Mouse (Mus musculus): ENCODE measurements around the gene Ttll1.

Ttll1 gene

DNA sequence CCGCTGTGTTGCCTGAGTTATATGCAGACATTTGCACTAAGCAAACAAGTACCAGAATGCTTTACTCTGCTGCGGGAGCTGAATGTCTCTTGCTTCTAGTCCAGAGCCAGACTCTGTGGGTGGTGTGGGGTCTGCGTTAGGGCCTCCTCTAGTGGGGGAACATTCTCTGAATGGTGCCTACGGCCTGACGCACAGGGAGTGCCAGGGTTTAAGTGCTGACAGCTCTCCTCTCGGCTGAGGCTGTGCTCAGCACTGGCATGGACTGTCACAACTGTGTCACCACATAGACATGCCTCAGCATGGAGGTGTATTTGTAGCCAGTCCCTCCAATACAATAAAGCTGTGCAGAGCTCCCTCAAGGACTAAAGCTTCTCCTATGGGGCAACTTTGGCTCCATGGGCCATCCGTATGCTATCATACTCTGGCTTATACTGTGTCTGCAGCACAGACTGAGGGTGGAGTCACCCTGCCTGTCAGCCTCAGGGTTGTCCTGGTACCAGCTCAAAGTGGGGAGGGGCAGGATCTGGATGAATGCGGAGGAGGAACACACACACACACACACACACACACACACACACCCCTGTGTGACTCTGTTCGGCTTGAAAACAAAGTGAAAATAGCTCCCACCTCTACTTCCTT is 23.1 kb downstream of the Ttll1 start:
- in situ Hi-C loops (cut with MboI, MseI): loop anchor here in 1 of 2 experiments (10.0 kb wide), 1 partner anchor 263 kb away; no protein-coding TSS in a partner anchor

DNA sequence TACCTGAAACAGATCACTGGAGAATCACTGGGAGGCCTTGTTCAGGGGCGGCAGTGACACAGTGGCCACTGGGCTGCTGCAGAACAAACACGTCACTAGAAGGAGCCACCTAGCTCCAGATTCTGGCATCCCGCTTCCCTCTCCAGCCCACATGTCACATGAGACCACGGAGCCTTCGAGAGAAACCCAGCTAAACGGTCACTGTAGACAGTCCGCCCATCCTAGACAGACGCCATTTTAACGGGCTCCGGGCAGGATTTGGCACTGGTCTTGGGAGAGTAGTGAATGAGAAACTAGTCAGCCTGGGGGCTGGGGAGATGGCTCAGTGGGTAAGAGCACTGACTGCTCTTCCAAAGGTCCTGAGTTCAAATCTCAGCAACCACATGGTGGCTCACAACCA is 26.4 kb downstream of the Ttll1 start:
- in situ Hi-C loops (cut with MboI, MseI): loop anchor here in 1 of 2 experiments (5.0 to 10.0 kb wide), 2 partner anchors 112 to 260 kb away; no protein-coding TSS in a partner anchor

DNA sequence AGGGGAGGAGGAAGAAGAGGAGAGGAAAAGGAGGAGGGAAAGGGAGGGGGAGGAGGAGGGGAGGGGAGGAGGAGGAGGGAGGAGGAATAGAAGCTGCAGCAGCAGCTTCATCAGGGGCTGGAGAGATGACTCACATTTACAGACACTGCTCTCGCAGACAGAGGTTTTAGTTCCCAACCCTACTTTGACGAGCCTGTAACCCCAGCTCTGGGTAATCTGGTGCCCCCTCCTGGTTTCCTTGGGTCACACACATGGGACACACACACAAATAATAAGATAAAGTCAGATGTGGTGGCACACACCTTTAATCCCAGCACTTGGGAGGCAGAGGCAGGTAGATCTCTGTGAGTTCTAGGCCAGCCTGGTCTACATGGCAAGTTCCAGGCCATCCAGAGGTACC is 27.2 kb downstream of the Ttll1 start:
- in situ Hi-C loops (cut with MboI, MseI): loop anchor here in 1 of 2 experiments (5.0 to 10.0 kb wide), 2 partner anchors 111 to 259 kb away; no protein-coding TSS in a partner anchor

DNA sequence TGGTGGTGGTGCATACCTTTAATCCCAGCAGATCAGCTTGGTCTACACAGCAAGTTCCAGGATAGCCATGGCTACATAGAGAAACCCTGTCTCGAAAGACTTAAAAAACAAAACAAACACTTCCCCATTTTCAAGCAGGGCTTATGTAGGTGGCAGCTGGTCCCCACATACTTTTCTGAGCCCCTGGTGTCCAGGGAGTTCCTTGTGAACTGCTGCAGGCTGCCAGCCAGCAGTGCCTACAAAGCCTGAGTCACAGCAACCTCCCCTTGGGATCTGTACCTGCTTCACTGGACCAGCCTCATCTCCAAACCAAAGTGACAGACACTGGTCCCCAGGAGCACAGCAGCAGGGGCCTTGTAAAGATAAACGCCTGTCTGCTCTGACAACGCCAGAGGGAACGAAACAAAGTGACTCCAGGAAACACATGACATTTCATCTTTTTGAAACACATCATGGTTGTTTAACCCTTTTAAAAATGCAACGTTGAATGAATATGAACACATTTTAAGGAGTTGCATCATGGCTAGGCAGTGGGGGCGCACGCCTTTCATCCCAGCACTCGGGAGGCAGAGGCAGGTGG is 28.0 kb downstream of the Ttll1 start:
- in situ Hi-C loops (cut with MboI, MseI): loop anchor here in 1 of 2 experiments (5.0 to 10.0 kb wide), 2 partner anchors 110 to 258 kb away; no protein-coding TSS in a partner anchor

DNA sequence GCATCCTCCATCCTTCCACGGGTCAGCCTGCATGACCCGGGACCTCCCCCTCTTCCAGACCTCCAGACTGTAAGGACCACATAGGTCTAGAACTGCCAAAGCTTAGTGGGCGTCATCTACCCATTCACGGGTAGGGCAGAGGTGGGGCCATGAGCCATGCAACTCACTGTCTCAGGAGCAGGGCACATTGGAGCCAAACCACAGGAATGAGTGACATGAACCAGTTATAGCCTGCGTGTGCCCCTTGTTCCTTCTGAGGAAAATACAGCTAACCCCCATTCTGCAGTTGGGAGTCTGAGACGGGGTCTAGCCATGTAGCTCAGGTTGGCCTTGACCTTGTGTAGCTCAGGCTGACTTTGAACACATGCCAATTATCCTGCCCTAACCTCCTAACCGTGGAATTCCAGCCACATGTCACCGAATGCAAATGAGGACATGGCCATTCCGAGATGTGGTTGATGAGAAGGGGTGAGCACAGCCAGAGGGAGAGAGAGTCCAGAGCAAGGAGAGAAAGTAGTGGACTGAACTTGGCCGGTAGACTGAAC is 29.4 kb downstream of the Ttll1 start:
- in situ Hi-C loops (cut with MboI, MseI): loop anchor here in 1 of 2 experiments (5.0 to 10.0 kb wide), 2 partner anchors 109 to 257 kb away; no protein-coding TSS in a partner anchor

DNA sequence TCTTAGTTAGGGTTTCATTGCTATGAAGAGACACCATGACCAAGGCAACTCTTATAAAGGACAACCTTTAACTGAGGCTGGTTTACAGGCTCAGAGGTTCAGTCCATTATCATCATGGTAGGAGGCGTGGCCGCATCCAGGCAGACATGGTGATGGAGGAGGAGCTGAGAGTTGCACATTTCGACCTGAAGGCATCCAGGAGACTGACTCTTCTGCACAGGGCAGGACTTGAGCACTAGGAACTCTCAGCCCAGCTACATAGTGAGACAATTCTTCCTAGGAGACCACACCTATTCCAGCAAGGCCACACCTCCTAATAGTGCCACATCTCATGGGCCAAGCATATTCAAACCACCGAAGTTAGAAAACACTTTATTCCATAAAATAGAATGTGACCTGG is 30.9 kb downstream of the Ttll1 start:
- in situ Hi-C loops (cut with MboI, MseI): loop anchor here in 1 of 2 experiments (5.0 to 10.0 kb wide), 2 partner anchors 108 to 255 kb away; no protein-coding TSS in a partner anchor

DNA sequence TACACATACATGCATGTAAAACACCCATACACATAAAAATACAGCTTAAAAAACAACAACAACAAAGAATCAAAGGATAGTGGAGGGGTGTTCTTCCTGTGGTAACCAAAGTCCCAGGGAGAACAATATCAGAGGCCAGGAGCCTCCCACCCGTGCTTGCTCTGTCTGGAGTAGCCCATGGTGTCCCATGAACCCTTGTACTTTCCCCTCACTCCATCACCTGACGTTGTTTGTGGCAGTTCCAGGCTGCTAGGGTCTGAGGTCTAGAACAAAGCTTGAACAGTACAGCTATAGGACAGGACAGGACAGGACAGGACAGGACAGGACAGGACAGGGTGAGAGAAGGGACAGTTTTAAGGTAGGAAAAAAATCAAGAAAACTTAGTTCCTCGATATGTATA is 32.6 kb downstream of the Ttll1 start:
- in situ Hi-C loops (cut with MboI, MseI): no loop called here

DNA sequence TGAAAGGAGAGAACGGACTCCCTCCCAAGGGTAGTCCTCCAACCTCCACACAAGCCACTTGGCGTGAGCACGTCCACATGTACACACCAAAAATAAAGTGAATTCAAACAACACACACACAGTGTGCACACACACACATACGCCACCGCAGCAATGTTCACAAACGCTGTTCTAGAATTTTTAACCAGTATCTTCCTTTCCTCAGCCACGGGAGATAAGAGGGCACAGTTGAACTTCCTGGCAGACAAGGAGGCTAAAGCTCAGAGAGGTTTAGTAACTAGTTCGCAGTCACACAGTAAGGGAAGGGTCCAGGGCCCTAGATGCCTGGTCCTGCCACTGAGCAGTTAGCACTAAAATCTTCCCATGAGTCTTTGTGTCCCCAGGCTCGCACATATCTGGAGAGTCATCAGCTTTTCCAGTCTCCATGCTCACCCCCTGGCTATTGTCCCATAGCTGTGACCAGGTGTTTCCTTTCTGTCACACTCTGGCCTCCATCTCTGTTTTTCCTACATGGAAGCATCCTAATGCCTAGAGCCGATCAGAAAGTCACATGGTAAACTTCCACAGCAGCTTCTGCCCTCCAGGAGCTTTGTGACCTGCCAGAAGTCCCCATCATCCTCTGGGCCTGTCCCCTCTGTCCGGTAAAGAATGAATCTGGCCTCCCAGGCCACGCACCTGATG is 34.0 kb downstream of the Ttll1 start:
- in situ Hi-C loops (cut with MboI, MseI): no loop called here

DNA sequence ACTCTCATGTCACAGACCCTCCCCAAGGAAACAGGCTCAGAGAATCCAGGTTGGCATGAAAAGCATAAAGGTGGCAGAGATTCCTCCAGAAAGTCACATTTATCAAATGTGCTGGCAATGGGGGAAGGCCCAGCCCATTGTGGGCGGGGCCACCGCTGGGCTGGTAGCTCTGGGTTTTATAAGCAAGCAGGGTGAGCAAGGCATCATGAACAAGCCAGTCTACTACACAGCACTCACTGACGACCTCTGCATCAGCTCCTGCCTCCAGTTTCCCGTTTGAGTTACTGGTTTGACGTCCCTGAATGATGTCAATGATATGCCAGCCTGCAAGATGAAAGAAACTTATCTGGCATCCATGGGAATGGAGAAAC is 36.2 kb downstream of the Ttll1 start:
- in situ Hi-C loops (cut with MboI, MseI): loop anchor here in 1 of 2 experiments (5.0 kb wide), 2 partner anchors 72 to 93 kb away; no protein-coding TSS in a partner anchor

DNA sequence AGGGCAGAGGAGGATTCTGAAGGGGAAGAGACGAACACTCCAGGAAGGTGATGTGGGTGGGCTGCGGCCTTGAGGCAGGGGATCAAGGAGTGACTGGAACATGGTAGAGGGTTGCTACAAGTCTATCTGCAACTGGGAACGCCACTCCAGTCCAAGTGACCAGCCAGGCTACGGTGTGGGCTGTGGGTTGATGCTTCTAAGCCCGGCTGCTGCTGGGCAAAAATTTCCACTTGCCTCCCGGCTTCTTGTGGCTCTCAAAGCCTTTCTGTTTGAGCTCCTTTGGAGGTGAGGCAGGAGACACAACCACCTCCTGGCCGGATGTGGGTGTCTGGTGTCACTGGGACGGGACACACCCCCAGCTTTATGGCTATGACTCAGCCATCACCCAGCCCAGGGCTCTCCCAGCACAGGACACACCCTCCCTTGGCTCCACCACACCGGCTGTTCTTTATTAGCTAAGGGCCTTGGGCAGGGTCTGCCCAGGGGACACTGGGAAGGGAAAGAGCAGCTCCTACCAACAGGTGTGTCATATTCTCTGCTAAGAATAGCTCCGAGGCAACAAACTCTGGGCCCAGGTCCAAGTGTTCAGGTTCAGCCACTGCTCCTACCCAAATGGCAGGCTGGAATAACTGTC is 36.7 kb downstream of the Ttll1 start:
- in situ Hi-C loops (cut with MboI, MseI): loop anchor here in 1 of 2 experiments (5.0 kb wide), 2 partner anchors 72 to 93 kb away; no protein-coding TSS in a partner anchor

DNA sequence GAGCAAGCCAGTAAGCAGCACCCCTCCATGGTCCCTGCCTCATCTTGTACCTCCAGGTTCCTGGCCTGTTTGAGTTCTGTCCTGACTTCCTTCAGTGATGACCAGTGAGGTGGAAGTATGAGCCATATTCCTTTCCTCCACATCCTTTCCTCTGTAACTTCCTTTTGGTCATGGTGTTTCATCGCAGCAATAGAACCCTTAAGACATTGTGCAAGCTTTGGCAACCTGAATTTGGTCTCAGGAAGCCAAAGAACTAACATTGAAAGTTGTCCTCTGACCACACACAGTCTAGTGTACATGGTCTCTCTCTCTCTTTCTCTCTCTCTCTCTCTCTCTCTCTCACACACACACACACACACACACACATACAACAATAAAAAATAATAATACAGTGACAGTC is 37.4 kb downstream of the Ttll1 start:
- in situ Hi-C loops (cut with MboI, MseI): loop anchor here in 1 of 2 experiments (5.0 kb wide), 2 partner anchors 71 to 94 kb away; no protein-coding TSS in a partner anchor

DNA sequence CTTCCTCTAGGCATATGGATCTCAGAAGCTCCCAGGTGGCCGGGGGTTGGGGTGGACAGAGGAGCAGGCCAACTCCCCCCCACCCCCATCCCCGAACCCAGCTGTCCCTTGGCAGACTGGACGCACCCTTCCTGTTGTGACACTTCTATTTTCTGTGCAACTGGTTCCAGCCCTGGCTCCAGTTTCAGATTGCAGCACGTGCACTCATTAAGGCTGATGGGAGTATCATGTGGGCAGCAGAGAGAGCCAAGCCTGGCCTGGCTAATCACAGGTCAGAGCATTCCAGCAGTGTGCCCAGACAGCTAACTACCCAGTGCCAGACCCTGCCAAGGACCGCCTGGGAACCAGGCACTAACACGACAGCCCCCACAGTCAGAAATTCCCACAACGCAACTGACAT is 39.2 kb downstream of the Ttll1 start:
- in situ Hi-C loops (cut with MboI, MseI): loop anchor here in 1 of 2 experiments (5.0 kb wide), 2 partner anchors 69 to 96 kb away; no protein-coding TSS in a partner anchor

DNA sequence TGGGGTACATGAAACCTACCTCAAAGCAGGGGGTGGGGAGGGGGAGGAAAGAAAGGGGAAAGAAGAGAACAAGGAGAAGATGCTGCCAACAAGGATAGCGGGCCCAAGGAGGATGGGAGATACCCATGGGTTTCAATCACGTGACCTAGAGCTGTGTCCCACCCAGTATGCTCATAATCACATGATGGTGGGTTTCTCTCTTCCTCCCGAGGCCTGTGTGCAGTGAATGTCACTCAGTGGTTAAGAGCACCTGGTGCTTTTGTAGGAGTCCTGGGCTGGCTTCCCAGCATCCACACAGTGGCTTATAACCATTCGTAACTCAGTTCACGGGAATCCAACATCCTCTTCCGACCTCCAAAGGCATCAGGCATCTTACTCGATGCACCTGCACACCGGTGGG is 40.2 kb downstream of the Ttll1 start:
- in situ Hi-C loops (cut with MboI, MseI): loop anchor here in 1 of 2 experiments (5.0 kb wide), 2 partner anchors 68 to 97 kb away; no protein-coding TSS in a partner anchor

DNA sequence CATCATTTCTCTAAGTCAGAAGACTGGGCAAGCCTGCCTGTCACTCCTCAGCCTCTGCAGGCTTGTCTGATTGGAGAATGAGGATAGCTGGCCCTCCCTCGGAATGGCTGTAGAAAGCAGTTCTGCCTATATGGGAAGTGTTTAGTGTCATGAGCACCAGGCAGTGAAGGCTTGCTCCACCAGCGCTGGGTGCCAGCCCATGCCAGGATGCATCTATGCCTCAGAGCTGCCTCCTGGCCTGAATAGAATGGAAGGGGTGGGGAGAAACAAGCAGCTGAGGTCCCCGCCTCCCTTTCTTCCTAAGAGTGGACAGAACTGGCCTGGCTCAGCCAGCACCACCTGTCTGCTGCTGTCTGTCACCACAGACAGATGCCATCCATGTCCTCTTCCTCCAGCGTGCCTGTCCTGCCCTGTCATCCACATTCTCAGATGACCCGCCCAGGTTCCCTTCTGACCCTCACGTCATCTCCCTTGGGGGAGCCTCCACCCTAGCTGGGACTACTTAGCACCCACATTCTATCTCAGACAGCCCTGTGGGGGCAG is 41.3 kb downstream of the Ttll1 start:
- in situ Hi-C loops (cut with MboI, MseI): no loop called here

DNA sequence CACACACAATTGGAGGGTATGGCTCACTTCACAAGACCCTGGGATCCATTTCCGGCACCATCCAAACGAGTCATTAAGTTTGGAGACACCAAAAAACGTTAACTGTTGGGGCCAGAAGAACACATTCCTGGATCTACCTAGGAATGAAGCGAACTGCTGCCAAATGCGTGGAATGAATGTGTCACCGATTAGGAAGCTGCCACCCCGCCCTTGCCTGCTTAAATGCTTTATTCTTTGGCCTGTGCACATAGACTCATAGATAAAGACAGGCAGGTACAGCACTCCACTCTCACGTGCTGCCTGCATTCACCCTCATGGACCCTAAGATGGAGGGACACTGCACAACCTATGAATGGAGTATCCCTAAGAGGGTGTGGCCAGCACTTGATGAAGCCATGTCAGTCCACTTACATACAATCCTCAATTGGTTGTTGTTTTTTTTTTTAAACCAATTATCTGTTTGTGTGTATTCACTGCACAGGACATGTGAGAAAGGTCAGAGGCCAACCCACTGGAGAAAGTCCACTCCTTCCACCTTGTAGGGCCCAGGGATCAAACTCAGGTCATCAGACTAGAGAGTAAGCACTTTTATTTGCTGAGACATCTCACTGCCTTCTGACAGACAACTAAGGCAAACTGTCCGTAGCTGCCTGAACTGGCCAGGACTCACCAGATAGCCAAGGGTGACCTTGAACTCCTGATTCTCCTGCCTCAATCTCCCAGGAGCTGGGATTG is 43.3 kb downstream of the Ttll1 start:
- in situ Hi-C loops (cut with MboI, MseI): no loop called here

DNA sequence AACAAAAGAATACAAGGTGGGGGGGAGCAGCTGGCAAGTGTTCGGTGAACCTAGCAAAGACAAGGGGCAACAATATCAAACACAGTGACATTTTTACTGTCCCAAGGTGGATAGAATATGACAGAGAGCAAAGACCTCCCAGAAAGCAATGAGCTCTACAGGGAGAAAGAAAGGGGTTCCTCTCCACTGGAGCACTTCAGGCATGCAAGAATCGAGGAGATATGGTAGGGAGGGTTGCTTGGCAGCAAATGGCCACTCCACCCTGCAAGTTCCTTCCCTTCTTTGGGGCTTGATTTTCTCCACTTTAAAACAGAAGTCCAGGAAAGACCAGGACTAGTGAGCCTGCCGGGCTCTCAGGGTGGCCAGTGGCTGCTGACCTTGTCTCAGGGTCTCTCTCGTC is 44.4 kb downstream of the Ttll1 start:
- in situ Hi-C loops (cut with MboI, MseI): no loop called here

DNA sequence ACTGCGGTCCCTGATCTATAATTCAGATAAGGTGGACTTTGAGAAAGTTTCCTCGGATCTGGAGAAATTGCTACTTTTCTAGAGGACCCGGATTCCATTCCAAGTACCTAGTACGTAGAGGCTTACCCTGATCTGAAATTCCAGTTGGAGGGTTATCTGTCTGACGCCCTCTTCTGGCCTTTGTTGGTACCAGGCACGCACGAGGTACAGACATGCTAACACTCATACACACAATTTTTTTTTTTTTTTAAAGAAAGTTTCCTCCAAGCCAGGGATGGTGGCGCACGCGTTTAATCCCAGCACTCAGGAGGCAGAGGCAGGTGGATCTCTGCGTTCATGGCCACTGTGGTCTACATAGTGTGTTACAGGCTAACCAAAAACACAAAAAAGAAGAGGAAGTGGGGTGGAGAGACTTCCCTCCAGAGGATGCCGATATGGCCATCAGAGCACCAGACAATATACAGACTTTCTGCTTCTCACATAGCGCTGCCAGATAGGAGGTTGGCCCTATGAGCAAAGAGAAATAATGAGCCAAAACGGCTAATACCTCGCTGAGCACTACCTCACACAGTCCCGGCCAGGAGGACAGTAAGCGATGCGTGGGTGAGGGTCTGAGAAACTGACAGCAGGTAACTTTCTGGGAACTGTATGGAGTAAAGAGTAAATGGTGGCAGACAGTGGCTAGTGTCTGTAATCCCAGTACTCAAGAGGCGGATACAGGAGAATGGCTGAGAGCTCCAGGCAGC is 45.6 kb downstream of the Ttll1 start:
- in situ Hi-C loops (cut with MboI, MseI): no loop called here

DNA sequence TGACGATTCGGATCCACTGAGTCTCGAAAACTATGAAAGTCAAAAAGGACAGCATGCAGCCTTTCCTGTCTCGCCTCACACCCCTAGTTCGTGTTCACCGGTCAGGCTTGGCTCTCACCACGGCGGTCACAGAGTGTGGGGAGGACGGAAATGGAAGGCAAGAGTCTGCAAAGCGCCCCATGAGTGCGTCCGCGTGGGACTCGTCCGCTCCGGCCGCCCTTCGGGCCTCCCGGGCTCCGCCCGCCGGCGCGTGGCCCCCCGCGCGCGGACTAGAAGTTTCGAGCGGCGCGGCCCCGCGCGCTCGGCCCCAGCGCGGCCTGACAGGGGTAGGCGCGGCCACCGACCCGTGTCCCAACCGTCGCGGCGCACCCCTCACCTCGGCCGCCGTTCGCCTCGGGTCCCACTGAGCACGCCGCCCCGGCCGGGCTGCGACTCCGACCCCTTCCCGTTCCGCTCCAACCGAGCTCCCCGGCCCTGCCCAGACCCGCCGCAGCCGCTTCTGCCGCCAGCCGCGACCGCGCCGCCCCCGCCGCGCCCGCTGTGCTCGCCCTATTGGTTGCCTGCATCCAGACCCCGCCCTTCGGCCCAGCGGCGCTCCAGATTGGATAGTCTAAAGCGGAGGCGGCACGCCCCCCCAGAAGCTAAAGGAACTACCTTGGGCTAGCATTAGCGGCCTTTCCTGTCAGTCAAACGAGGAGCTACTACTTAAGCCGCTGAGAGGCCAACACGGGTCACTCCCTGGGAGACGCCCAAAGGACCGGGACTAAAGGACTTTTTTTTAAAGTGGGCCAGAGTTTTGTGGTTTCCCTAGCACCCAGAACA is 46.4 kb downstream of the Ttll1 start, which contains the start of gene Pacsin2:
Gene Pacsin2 (minus strand): TSS at position 524 of the 822 bp plus-strand sequence.
- in situ Hi-C loops (cut with MboI, MseI): no loop called here

All from T-helper 17 cell (primary cell).